Mouse (Mus musculus) thymus, adult 2 months (tissue): ENCODE data around the gene Tdg. TPM values are rescaled to one million over a fixed set of nuclear protein-coding genes. Genes with fewer than 3 reads are reported as not detected.

Experiments
- DNase-seq: peaks from one replicate; pipeline ENCODE4 v3.0.0; 2021
- H3K27ac ChIP-seq: fragments of 200-500 bp; 2 replicates; pipeline ENCODE4 v1.5.1; 2012; ENCODE audit warnings: low read length, control low read depth; ENCODE audit not compliant: control insufficient read depth, insufficient read depth
- H3K27me3 ChIP-seq: fragments of 200-500 bp; 2 replicates; pipeline ENCODE4 v1.6.1; 2012; ENCODE audit warnings: mild to moderate bottlenecking, low read length, moderate library complexity, mixed read lengths; ENCODE audit not compliant: control insufficient read depth, insufficient read depth
- H3K36me3 ChIP-seq: fragments of 200-500 bp; 2 replicates; pipeline ENCODE4 v1.6.1; 2012; ENCODE audit warnings: mild to moderate bottlenecking, low read length, moderate library complexity; ENCODE audit not compliant: control insufficient read depth, insufficient read depth
- H3K4me1 ChIP-seq: fragments of 200-500 bp; replicated peaks from 2 replicates; pipeline ENCODE4 v1.6.1; 2012; ENCODE audit warnings: low read length; ENCODE audit not compliant: control insufficient read depth, insufficient read depth
- H3K4me3 ChIP-seq: fragments of 200-500 bp; 2 replicates; pipeline ENCODE4 v1.5.1; 2012; ENCODE audit warnings: mild to moderate bottlenecking, low read length, control low read depth, moderate library complexity; ENCODE audit not compliant: control insufficient read depth, insufficient read depth
- CTCF ChIP-seq: fragments of 200-500 bp; IDR thresholded peaks from 2 replicates; pipeline ENCODE4 v1.5.1; 2012; ENCODE audit warnings: mild to moderate bottlenecking, control low read depth, low read length, moderate library complexity, borderline replicate concordance; ENCODE audit not compliant: control insufficient read depth, poor library complexity, insufficient read depth; ENCODE audit errors: extremely low read depth
- POLR2A ChIP-seq: fragments of 200-500 bp; IDR thresholded peaks from 2 replicates; pipeline ENCODE4 v1.6.1; 2012; ENCODE audit warnings: mild to moderate bottlenecking, low read length, control low read depth, moderate library complexity; ENCODE audit not compliant: control insufficient read depth, poor library complexity, insufficient read depth; ENCODE audit errors: extremely low read depth
- WGBS: fragments of 180-500 bp; shearing (Covaris S2); methylation state at CpG from one replicate; pipeline ENCODE4 v1.1.7; 2018; 5-methylcytosine and 5-hydroxymethylcytosine counted together
- polyA plus RNA-seq: library from polyadenylated mRNA; depleted of rRNA; stranded (reverse); fragments of >200 nt; gene quantifications from 2 replicates; pipeline ENCODE4 v1.2.3, GENCODE M21; 2012

Gene Tdg
- polyA plus RNA-seq, 1 experiment: 49.9 TPM

DNA sequence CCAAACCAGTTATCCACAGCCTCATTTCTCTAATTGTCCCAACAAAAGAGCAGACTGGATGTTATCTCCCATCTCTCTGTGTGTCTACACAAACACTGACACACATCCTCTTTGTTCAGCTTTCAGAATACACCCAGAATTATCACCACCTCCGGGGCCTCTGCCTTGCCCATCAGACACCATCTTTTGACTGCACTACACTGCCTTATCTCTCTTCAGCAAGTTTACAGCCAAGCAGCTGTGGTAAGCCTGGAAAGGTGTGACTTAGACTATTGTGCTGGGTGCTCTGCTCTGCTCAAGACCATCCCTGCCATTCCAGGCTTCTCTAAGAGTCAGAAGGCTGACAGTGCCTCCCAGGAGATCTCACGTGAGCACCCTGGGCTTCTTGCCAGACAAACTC, 55.8 kb downstream of the Tdg start:
- DNase-seq: no peak
- Histone ChIP-seq H3K36me3 (no peaks in the 10 kb centered on the region), H3K27me3 (no peaks in the 10 kb centered on the region), H3K4me3 (no peak overlapping the region), H3K4me1 (peaks cover 3% of the 10 kb centered on the region), H3K27ac (no peak overlapping the region)
- WGBS: 83% methylated on average over 2 of the region's 2 CpGs
- no peak for TF ChIP-seq POLR2A

DNA sequence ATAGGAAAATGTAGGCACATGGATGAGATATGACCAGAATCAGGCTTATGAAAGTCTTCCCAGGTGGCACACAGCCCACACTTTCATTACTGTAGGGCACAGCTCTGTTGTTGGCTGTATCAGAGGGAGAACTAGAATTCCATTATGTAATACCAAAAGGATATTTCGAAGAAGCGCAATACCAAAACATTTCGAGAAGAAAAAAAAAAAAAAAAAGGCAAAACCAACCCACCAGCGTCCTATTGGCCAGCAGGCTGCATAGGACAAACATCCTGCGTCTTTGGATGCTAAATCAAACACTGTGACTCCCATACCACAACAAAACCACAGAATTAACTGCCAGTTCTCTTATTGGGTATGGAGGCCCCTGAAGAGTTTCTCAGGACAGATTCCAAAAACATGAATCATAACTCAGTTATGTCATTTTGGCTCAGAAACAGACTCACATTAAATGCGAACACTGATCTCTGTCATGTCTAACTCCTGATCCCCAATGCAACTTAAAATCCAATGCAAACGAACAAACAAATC, 60.1 kb downstream of the Tdg start:
- Histone ChIP-seq H3K4me1 (peaks cover 6% of the 10 kb centered on the region), H3K27me3 (no peaks in the 10 kb centered on the region), H3K27ac (no peak overlapping the region), H3K4me3 (no peak overlapping the region), H3K36me3 (no peaks in the 10 kb centered on the region)
- 34% methylated on average over 7 of the region's 7 CpGs for WGBS
- TF ChIP-seq CTCF: no peak
- no peak for TF ChIP-seq POLR2A
- no peak for DNase-seq

GRCm38 (mm10) chr10:82690494-82690893, 60.9 kb downstream of the Tdg start, which contains the start of gene Glt8d2:
Gene Glt8d2, minus strand, starts transcription at chr10:82690650.
- 16% methylated on average over 14 of the region's 14 CpGs for WGBS
- peaks cover 6% of the 10 kb centered on the region for H3K4me1 ChIP-seq
- H3K27me3 ChIP-seq: no peaks in the 10 kb centered on the region
- H3K4me3 ChIP-seq: no peak within 1 kb of the TSS
- no peak for DNase-seq
- no peaks in the 10 kb centered on the region for H3K36me3 ChIP-seq
- H3K27ac ChIP-seq: no peak within 1 kb of the TSS
- TF ChIP-seq CTCF (no peak), POLR2A (no peak)

DNA sequence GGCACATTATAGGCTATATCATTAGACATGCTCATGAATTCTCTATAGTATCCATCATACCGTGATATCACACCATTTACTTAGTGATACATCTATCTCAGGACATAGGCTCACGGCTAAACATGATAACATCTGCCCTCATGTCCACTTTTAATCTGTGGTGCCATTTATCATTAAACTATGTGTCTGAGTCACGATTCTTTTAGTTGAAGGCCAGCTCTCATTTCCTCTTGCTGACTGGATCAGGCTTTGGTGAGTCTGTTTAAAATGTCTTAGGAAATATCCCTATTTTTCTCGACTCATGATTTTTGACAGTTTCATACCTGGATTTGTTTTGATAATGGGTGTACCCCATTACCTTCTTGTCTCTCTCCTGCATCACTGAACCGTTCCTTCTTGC, 66.3 kb downstream of the Tdg start, which contains the start of gene Hcfc2:
Gene Hcfc2 (plus strand): TSS at position 205 of the 400 bp plus-strand sequence.
- TF ChIP-seq POLR2A (no peak), CTCF (no peak)
- Histone ChIP-seq H3K4me3 (no peak within 1 kb of the TSS), H3K4me1 (peaks cover 15% of the 10 kb centered on the region), H3K27me3 (no peaks in the 10 kb centered on the region), H3K27ac (no peak within 1 kb of the TSS), H3K36me3 (no peaks in the 10 kb centered on the region)
- WGBS: 89% methylated on average over 5 of the region's 5 CpGs
- DNase-seq: no peak

DNA sequence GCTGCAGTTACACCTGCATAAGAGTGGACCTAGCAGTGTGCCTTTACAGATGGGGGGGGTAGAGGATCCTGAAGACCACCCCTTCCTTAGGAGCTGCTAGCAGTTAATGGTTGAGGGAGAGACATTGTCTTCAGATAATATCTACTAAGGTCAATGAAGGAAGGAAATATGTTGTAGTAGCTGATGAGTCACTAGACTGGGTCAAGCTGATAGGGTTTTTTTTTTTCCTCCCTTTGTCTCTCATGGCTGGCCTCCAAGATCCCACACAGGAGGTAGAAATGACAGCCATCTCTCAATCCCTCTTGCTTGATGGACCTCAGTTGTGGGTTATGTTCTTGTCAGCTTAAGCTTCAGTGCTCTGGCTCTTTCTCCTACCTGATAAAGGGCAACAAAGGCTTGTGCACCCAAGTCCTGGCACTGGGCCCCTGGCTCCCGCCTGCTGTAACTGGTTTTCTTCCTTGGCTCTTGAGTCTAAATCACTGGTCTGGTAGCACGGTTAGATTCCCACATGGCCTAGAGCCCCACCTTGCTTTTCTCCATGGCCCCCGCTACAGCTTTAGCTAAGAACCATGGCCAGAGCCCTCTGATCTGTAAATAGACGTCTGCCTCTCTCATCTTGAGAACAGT, 66.9 kb downstream of the Tdg start:
- 55% methylated on average over 4 of the region's 4 CpGs for WGBS
- H3K27me3 ChIP-seq: no peaks in the 10 kb centered on the region
- 0 out of 2 replicates have a peak, but pooled peaks cover 4% of the 10 kb centered on the region for H3K36me3 ChIP-seq
- no peak overlapping the region for H3K4me3 ChIP-seq
- H3K4me1 ChIP-seq: peaks cover 15% of the 10 kb centered on the region
- H3K27ac ChIP-seq: no peak overlapping the region
- no peak for TF ChIP-seq CTCF
- DNase-seq: no peak

- TF ChIP-seq POLR2A (no peak), CTCF (no peak)
- no peak for DNase-seq
- no peaks in the 10 kb centered on the region for H3K27me3 ChIP-seq
- no peak overlapping the region for H3K27ac ChIP-seq
- H3K4me3 ChIP-seq: no peak overlapping the region
- WGBS: 23% methylated on average over 3 of the region's 3 CpGs
- peaks cover 15% of the 10 kb centered on the region for H3K4me1 ChIP-seq
- peaks cover 4% of the 10 kb centered on the region; the same call in 1 of the 2 replicates for H3K36me3 ChIP-seq
Observed at GRCm38 (mm10) chr10:82697305-82697898, 67.8 kb downstream of the Tdg start.

DNA sequence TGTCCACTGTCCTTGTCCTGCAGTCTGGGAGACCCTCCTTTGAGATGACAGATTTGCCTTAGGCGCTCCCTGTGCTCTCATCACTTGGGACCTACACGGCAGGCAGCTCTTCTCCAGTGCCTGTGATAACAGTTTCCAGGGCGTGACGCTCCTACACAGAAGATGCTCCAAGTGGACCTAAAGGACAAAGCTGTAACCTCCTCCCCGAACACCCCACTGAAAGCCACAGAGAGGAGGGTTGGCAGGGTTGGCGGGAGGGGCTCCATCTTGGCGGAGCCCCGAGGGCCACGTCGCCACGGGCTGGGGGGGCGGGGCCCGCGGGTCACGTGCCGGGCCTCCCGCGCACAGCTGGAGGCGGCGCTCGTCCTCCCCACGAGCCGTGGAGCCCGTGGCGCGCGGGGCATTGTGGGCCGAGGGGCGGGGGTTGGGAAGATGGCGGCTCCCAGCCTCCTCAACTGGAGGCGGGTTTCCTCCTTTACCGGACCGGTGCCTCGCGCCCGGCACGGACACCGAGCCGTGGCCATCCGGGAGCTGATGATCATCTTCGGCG, 69.2 kb downstream of the Tdg start:
- DNase-seq: peak; percentile 96
- TF ChIP-seq POLR2A (peak; percentile 55; the same call in 1 of the 2 replicates), CTCF (0 out of 2 replicates have a peak, but pooled peaks have one; percentile 52)
- 1% methylated on average over 42 of the region's 42 CpGs for WGBS
- Histone ChIP-seq H3K27ac (peak overlapping the region; percentile 2; the same call in 1 of the 2 replicates), H3K4me3 (peak overlapping the region; percentile 88), H3K27me3 (no peaks in the 10 kb centered on the region), H3K36me3 (peaks cover 4% of the 10 kb centered on the region; the same call in 1 of the 2 replicates), H3K4me1 (peaks cover 15% of the 10 kb centered on the region)
